Mouse (Mus musculus) 3134 (cell line): ENCODE results near the gene Olfr641.

ENCODE experiments used
- DNase-seq: peaks from one replicate; pipeline ENCODE4 v3.0.0-alpha.2; 2011; ENCODE audit warnings: low spot score; ENCODE audit not compliant: insufficient read length; ENCODE audit errors: extremely low read depth

Gene Olfr641

GRCm38 (mm10) chr7:104035145-104035544 lies at the start of gene Olfr641:
Gene Olfr641 (plus strand): TSS chr7:104035445.
- DNase-seq, result no peak

- no peak for DNase-seq
Measured at GRCm38 (mm10) chr7:103998446-103998845, 36.8 kb upstream of the Olfr641 start, which contains the start of gene Olfr638. Gene Olfr638 (plus strand): TSS chr7:103998746.

- DNase-seq, result no peak
Measured at GRCm38 (mm10) chr7:103999124-103999523, 36.1 kb upstream of the Olfr641 start.

GRCm38 (mm10) chr7:104017203-104017602 lies 18.0 kb upstream of the Olfr641 start, which contains the start of gene Olfr639:
Gene Olfr639 (minus strand): TSS chr7:104017303.
- no peak for DNase-seq

GRCm38 (mm10) chr7:104018953-104019352 lies 16.3 kb upstream of the Olfr641 start:
- DNase-seq, result no peak

GRCm38 (mm10) chr7:104021651-104022050 lies 13.6 kb upstream of the Olfr641 start:
- DNase-seq, result no peak

GRCm38 (mm10) chr7:104025473-104025872 lies 9.8 kb upstream of the Olfr641 start, which contains the start of gene Olfr640:
Gene Olfr640 (minus strand): TSS chr7:104025573.
- DNase-seq, result no peak

GRCm38 (mm10) chr7:104026978-104027377 lies 8.3 kb upstream of the Olfr641 start:
- no peak for DNase-seq

GRCm38 (mm10) chr7:104050745-104051144 lies 15.5 kb downstream of the Olfr641 start:
- DNase-seq, result no peak

- no peak for DNase-seq
Measured at GRCm38 (mm10) chr7:104052566-104052965, 17.3 kb downstream of the Olfr641 start, which contains the start of gene Olfr642. Gene Olfr642 (minus strand): TSS chr7:104052666.

GRCm38 (mm10) chr7:104059215-104059614 lies 24.0 kb downstream of the Olfr641 start:
- DNase-seq, result no peak

GRCm38 (mm10) chr7:104061345-104061744 lies 26.1 kb downstream of the Olfr641 start, which contains the start of gene 4930516K23Rik:
Gene 4930516K23Rik (minus strand): TSS chr7:104061445.
- no peak for DNase-seq

- no peak for DNase-seq
Measured at GRCm38 (mm10) chr7:104071769-104072168, 36.5 kb downstream of the Olfr641 start, which contains the start of gene Olfr644. Gene Olfr644 (minus strand): TSS chr7:104071869.

GRCm38 (mm10) chr7:104085365-104085764 lies 50.1 kb downstream of the Olfr641 start, which contains the start of gene Olfr645:
Gene Olfr645 (minus strand): TSS chr7:104085465.
- no peak for DNase-seq
